Mouse (Mus musculus): ENCODE measurements at regions not wholly inside any gene's neighbourhood (a gene's known extent, or its start where the extent isn't known, plus 50 kb on each side); places are given as distances from the start of the nearest gene placed in this dataset.

GRCm38 (mm10) chr4:8957023-8957343 is 718.1 kb upstream of the Car8 start:
- TF ChIP-seq POLR2A (IDR thresholded peaks at IDR 0.05; ENCODE audit: borderline replicate concordance, control insufficient read depth, low read depth, low read length) (no peak), CTCF (IDR thresholded peaks at IDR 0.05; ENCODE audit: control insufficient read depth, insufficient read depth, low read length) (no peak)
